Mouse (Mus musculus) hindbrain, embryonic 15.5 days (tissue): ENCODE measurements around the gene Zfp697. TPM values are rescaled to one million over a fixed set of nuclear protein-coding genes. Genes with fewer than 3 reads are reported as not detected.
A peak's percentile ranks its signal among the peaks of the same experiment; 100 is the strongest.
"Not testable (repeated sequence)": the region's sequence is repeated elsewhere in the genome, so short reads cannot be mapped to it uniquely, and the experiment has no call there.

Experiments
- ATAC-seq: fragments of 200-750 bp; cut with Nextera tagmentation; 2 replicates; pipeline ENCODE4 v1.8.0; 2017; ENCODE audit warnings: low read depth, moderate number of reproducible peaks, moderate TSS enrichment; ENCODE audit not compliant: low FRiP score
- H3K27ac ChIP-seq: fragments of 300-500 bp; sonication (generic); replicated peaks from 2 replicates; pipeline ENCODE4 v1.5.1; 2015; ENCODE audit warnings: mild to moderate bottlenecking, inconsistent platforms
- H3K27me3 ChIP-seq: fragments of 300-500 bp; sonication (generic); 2 replicates; pipeline ENCODE4 v1.6.1; 2015; ENCODE audit warnings: control low read depth, inconsistent platforms
- H3K36me3 ChIP-seq: fragments of 300-500 bp; sonication (generic); 2 replicates; pipeline ENCODE4 v1.6.1; 2015; ENCODE audit warnings: control low read depth, inconsistent platforms
- H3K4me1 ChIP-seq: fragments of 300-500 bp; sonication (generic); replicated peaks from 2 replicates; pipeline ENCODE4 v1.6.1; 2015; ENCODE audit warnings: control low read depth, inconsistent platforms
- H3K4me2 ChIP-seq: fragments of 300-500 bp; sonication (generic); 2 replicates; pipeline ENCODE4 v1.6.1; 2015; ENCODE audit warnings: moderate library complexity, mild to moderate bottlenecking, inconsistent platforms
- H3K4me3 ChIP-seq: fragments of 300-500 bp; sonication (generic); 2 replicates; pipeline ENCODE4 v1.5.1; 2015; ENCODE audit warnings: mild to moderate bottlenecking, inconsistent platforms
- H3K9ac ChIP-seq: fragments of 300-500 bp; sonication (generic); 2 replicates; pipeline ENCODE4 v1.6.1; 2015; ENCODE audit warnings: inconsistent platforms
- H3K9me3 ChIP-seq: fragments of 300-500 bp; sonication (generic); 2 replicates; pipeline ENCODE4 v1.6.1; 2016; ENCODE audit warnings: control low read depth, inconsistent platforms
- WGBS: fragments of 180-500 bp; shearing (Covaris S2); methylation state at CpG from one replicate; pipeline ENCODE4 v1.1.7; 2015; 5-methylcytosine and 5-hydroxymethylcytosine counted together
- polyA plus RNA-seq: library from polyadenylated mRNA; unstranded; fragments of >200 nt; fragmentation: Nextera tagmentation; extraction: Ambion mirVana; gene quantifications from 2 replicates; pipeline ENCODE4 v1.2.1, GENCODE M21; 2015

Gene Zfp697
- polyA plus RNA-seq, 1 experiment from 2014 or later = 14.7 TPM

DNA sequence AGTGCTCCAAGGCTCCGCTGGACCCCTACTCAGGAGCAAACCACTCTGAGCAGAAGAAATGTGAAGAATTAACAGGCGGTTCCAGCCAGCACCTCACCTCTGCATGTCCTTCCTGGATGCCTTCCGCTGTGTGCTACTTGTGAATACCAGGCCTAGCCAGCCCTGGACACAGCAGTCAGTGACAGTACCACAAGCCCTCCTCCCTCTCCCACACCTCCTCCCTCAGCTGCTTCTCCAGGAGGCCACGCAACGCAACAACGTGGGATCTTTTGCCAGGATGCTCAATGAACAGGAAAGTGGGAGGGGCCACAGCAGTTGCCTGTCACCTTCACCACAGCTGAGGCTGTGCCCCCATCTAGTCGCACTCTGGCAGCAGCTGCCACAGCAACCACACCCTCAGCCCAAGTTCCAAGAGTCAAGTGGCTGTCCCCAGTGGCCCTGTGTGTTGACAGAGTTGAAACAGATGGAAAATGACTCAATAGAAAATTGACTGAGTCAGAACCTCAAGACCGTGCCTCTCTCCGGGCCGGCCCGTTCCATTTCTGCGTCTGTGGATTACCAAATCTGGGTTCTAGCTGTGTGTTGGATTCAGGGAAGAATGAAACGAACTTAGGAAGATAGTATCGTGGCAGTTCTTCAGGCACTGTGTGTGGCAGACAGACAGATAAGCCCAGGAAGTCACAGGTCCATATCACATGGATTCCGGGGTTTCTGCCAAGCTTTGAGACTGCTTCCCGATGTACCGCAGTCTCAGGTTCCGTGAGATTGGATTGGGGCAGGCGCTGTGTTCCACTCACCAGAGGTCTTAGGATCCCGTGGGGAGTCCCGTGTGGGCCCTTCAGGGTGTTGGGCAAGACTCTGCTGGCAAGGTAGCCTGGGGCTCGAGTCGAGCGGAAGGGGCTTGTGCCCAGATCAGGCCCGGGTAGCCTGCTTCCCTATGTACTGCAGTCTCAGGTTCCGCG lies 28.6 kb downstream of the Zfp697 start:
- ATAC-seq = peak; percentile 40; the same call in 1 of the 2 replicates
- H3K4me2 ChIP-seq, H3K9ac ChIP-seq, H3K27me3 ChIP-seq, H3K4me1 ChIP-seq, H3K36me3 ChIP-seq, H3K9me3 ChIP-seq, H3K4me3 ChIP-seq, H3K27ac ChIP-seq: not testable (repeated sequence)
- 87% methylated on average over 17 of the region's 27 CpGs for WGBS

DNA sequence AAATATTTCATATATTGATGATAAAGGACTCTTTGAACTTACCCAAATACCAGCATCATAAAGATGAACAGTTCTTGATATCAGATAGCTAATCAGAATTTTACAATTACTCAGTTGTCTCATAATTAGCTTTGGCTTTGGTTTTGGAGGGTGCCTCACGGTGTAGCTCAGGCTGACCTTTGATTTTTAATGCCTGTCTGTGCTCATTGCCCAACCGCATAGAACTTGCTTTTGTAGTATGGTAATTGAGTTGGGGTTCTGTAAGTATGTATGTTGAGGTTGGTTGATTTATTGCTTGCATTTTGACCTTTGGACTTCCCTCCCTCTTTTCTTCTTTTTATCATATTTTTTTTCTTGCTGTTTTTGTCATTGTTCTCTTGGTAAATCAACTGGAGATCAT lies 31.5 kb downstream of the Zfp697 start:
- Histone ChIP-seq H3K36me3 (no peaks in the 10 kb centered on the region), H3K27ac (no peak overlapping the region), H3K4me2 (no peak overlapping the region), H3K9me3 (no peaks in the 10 kb centered on the region), H3K4me3 (no peak overlapping the region), H3K27me3 (no peaks in the 10 kb centered on the region), H3K9ac (no peak overlapping the region), H3K4me1 (peaks cover 8% of the 10 kb centered on the region)
- WGBS = 58% methylated on average over 2 of the region's 2 CpGs
- ATAC-seq = no peak

GRCm38 (mm10) chr3:98414296-98414695 lies 32.0 kb downstream of the Zfp697 start:
- 89% methylated on average over 3 of the region's 3 CpGs for WGBS
- no peaks in the 10 kb centered on the region for H3K9me3 ChIP-seq

DNA sequence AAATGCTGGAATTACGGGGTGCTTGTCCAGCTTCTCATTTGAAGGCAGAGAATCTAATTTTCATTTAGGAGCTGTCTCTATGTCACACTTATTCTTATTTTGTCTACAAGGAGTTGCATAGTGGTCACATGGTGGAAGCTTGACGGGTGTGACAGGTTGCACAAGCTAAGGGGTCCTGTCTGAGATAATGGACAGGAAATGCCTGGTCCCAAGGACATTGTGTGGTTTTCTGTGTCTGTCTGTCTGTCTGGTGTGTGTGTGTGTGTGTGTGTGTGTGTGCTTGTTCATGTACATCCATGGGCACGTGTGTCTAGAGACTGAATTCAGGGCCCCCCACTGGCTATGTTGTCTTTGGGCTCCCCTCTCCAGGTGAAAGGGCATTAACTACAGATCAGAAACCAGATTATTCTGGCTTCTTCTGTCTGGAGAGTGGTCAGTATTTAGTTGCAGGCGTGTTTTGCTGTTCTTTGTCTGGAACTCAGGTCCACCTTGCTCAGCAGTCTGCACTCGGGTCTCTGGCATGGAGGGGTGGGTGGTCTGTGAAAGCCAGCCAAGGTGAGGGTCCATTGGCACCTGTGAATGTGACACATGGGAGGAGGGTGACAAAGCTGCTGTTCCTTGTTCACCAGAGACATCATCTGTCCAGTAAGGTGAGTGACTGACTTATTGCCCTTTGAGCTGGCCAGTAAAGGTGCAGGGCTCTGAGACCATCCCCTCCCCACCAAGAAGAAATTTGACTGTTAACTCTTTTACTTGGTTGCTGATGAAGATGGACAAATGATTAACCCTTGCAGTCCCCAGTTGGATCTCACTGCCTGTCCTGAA lies 34.4 kb downstream of the Zfp697 start:
- H3K27ac ChIP-seq = 0 out of 2 replicates have a peak overlapping the region, but pooled peaks have one; percentile 6
- no peaks in the 10 kb centered on the region for H3K36me3 ChIP-seq
- H3K9ac ChIP-seq = no peak overlapping the region
- H3K27me3 ChIP-seq = no peaks in the 10 kb centered on the region
- no peak overlapping the region for H3K4me3 ChIP-seq
- no peak overlapping the region for H3K4me2 ChIP-seq
- peaks cover 8% of the 10 kb centered on the region for H3K4me1 ChIP-seq
- no peaks in the 10 kb centered on the region for H3K9me3 ChIP-seq
- 85% methylated on average over 5 of the region's 5 CpGs for WGBS
- ATAC-seq = peak; percentile 32; the same call in 1 of the 2 replicates

More at GRCm38 (mm10) chr3:98414296-98414695, 32.0 kb downstream of the Zfp697 start:
- no peak overlapping the region for H3K4me3 ChIP-seq
- ATAC-seq = no peak
- no peak overlapping the region for H3K4me2 ChIP-seq
- no peak overlapping the region for H3K27ac ChIP-seq
- H3K36me3 ChIP-seq = no peaks in the 10 kb centered on the region
- H3K9ac ChIP-seq = no peak overlapping the region
- H3K27me3 ChIP-seq = no peaks in the 10 kb centered on the region
- peaks cover 8% of the 10 kb centered on the region for H3K4me1 ChIP-seq

- 49% methylated on average over 4 of the region's 4 CpGs for WGBS
- H3K9ac ChIP-seq = no peak overlapping the region
- H3K4me3 ChIP-seq = no peak overlapping the region
- no peak overlapping the region for H3K4me2 ChIP-seq
- H3K27me3 ChIP-seq = no peaks in the 10 kb centered on the region
- H3K36me3 ChIP-seq = no peaks in the 10 kb centered on the region
- H3K9me3 ChIP-seq = no peaks in the 10 kb centered on the region
- peaks cover 8% of the 10 kb centered on the region for H3K4me1 ChIP-seq
- no peak overlapping the region for H3K27ac ChIP-seq
- peak; percentile 79 for ATAC-seq
Measured at GRCm38 (mm10) chr3:98417328-98417727, 35.1 kb downstream of the Zfp697 start.

DNA sequence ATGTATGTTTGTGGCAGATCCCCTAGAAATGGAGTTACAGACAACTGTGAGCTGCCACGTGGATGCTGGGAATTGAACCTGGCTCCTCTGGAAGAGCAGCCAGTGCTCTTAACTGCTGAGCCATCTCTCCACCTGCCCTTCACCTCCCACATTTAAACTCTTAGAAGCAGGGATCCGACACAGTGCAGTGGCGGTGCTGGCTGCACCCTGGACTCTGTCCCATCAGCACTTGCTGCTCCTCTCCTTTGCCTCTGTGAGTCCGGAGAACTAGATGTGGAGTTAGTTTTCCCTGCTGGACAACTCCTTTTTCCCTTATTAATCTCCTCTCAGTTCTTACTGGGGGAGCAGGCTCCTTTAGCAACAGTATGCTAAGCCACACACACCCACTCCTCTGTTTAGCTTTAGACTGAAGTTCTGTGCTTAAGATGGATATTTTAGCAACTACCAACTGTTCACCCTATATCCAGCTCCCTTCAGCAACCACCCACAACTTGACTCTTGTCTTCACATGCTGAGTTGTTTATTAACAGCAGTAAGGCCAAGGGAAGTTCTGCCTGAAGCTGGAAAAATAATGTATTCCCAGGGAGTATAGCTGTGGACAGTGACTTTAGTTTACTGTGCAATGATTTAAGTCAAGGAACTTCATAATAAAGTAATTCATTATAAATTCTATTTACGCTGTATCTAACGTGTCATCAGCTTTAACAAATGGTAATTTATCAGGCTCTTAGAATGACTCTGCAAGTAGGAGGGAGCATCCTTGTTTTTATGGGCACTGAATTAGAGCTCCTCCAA lies 36.9 kb downstream of the Zfp697 start:
- ATAC-seq = no peak
- 67% methylated on average over 6 of the region's 6 CpGs for WGBS
- no peak overlapping the region for H3K9ac ChIP-seq
- H3K27ac ChIP-seq = no peak overlapping the region
- H3K4me1 ChIP-seq = peaks cover 8% of the 10 kb centered on the region
- no peak overlapping the region for H3K4me3 ChIP-seq
- no peak overlapping the region for H3K4me2 ChIP-seq
- no peaks in the 10 kb centered on the region for H3K36me3 ChIP-seq
- no peaks in the 10 kb centered on the region for H3K27me3 ChIP-seq
- no peaks in the 10 kb centered on the region for H3K9me3 ChIP-seq

DNA sequence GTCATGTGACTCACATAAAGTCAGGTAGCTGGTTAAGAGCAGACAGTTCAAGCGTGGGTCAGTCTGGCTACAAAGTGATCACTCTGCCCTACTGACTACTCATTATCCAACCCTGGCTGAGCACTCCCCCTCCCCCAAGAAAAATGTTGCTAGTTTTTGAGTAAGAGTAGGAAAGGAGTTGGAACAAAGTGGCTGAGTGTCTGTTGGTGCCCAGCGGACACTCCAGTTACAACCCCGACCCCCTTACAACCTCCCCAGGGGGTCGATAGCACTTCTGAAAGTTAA lies 37.5 kb downstream of the Zfp697 start:
- Histone ChIP-seq H3K4me3 (no peak overlapping the region), H3K27me3 (no peaks in the 10 kb centered on the region), H3K9ac (no peak overlapping the region), H3K36me3 (no peaks in the 10 kb centered on the region), H3K9me3 (no peaks in the 10 kb centered on the region), H3K27ac (no peak overlapping the region), H3K4me2 (no peak overlapping the region), H3K4me1 (peaks cover 8% of the 10 kb centered on the region)
- WGBS = 51% methylated on average over 4 of the region's 4 CpGs
- ATAC-seq = no peak

DNA sequence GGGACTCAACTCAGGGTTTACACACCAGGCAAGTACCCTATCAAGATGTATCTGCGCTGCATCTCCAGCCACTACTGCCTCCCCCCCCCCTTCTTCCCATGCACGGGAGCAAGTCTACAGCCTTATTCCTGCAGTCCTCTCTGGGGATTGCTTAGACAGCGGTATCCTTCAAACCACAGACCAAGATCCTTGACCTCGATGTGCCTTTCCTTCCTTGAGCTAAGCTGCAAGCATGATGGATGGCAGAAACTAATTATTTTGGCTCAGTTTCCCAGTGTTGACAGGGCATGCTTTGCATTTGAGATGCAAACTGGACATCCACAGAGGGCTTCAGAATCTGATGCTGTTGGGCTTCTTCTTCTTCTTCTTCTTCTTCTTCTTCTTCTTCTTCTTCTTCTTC lies 40.7 kb downstream of the Zfp697 start:
- Histone ChIP-seq H3K9ac (no peak overlapping the region), H3K4me3 (no peak overlapping the region), H3K4me1 (peaks cover 14% of the 10 kb centered on the region), H3K36me3 (0 out of 2 replicates have a peak, but pooled peaks cover 4% of the 10 kb centered on the region), H3K4me2 (no peak overlapping the region), H3K27ac (no peak overlapping the region), H3K27me3 (peaks cover 9% of the 10 kb centered on the region), H3K9me3 (no peaks in the 10 kb centered on the region)
- WGBS = 85% methylated on average over 4 of the region's 4 CpGs
- no peak for ATAC-seq

- H3K4me1 ChIP-seq = peaks cover 26% of the 10 kb centered on the region
- H3K9me3 ChIP-seq = no peaks in the 10 kb centered on the region
- peak overlapping the region; percentile 80 for H3K4me2 ChIP-seq
- no peak overlapping the region for H3K27ac ChIP-seq
- 0 out of 2 replicates have a peak overlapping the region, but pooled peaks have one; percentile 49 for H3K9ac ChIP-seq
- H3K36me3 ChIP-seq = 0 out of 2 replicates have a peak, but pooled peaks cover 4% of the 10 kb centered on the region
- WGBS = 48% methylated on average over 5 of the region's 5 CpGs
- peak overlapping the region; percentile 56 for H3K4me3 ChIP-seq
- peaks cover 9% of the 10 kb centered on the region for H3K27me3 ChIP-seq
- ATAC-seq = no peak
Measured at GRCm38 (mm10) chr3:98426749-98427148, 44.5 kb downstream of the Zfp697 start.

DNA sequence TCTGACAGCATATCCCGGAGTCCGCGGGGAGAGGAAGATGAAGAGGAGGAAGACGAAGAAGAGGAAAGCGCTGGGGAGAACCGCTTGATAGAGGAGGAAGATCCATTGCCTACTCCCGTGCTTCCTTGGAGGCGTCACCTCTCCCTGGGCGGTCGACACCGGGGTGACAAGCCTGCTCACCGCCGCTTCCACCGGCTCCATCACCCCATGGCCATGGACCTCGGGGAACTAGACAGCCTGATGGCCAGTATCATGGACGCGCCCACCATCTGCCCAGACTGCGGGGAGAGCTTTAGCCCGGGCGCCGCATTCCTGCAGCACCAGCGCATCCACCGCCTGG lies 45.0 kb downstream of the Zfp697 start:
- Histone ChIP-seq H3K4me3 (peak overlapping the region; percentile 56), H3K9me3 (no peaks in the 10 kb centered on the region), H3K36me3 (0 out of 2 replicates have a peak, but pooled peaks cover 4% of the 10 kb centered on the region), H3K4me1 (peaks cover 26% of the 10 kb centered on the region), H3K9ac (peak overlapping the region; percentile 49), H3K27me3 (peaks cover 9% of the 10 kb centered on the region), H3K27ac (no peak overlapping the region), H3K4me2 (peak overlapping the region; percentile 80)
- no peak; the same call in 1 of the 2 replicates for ATAC-seq
- WGBS = 5% methylated on average over 23 of the region's 23 CpGs

DNA sequence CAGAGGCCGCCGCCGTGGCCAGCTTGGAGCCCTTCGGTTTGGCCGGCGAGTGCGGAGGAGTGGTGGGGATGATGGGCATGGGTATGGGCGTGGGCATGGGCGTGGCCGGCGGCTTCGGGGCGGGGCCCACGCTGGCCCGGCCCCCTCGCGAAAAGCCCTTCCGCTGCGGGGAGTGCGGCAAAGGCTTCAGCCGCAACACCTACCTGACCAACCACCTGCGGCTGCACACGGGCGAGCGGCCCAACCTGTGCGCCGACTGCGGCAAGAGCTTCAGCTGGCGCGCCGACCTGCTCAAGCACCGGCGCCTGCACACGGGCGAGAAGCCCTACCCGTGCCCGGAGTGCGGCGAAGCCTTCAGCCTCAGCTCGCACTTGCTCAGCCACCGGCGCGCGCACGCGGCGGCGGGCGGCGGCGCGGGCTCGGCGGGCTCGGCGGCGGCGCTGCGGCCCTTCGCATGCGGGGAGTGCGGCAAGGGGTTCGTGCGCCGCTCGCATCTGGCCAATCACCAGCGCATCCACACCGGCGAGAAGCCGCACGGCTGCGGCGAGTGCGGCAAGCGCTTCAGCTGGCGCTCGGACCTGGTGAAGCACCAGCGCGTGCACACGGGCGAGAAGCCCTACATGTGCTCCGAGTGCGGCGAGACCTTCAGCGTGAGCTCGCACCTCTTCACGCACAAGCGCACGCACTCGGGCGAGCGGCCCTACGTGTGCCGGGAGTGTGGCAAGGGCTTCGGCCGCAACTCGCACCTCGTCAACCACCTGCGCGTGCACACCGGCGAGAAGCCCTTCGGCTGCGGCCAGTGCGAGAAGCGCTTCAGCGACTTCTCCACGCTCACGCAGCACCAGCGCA lies 45.6 kb downstream of the Zfp697 start:
- peak; percentile 94 for ATAC-seq
- H3K9me3 ChIP-seq = no peaks in the 10 kb centered on the region
- H3K27ac ChIP-seq = peak overlapping the region; percentile 47; the same call in 1 of the 2 replicates
- peak overlapping the region; percentile 49 for H3K9ac ChIP-seq
- H3K36me3 ChIP-seq = 0 out of 2 replicates have a peak, but pooled peaks cover 4% of the 10 kb centered on the region
- peak overlapping the region; percentile 56 for H3K4me3 ChIP-seq
- peaks cover 9% of the 10 kb centered on the region for H3K27me3 ChIP-seq
- H3K4me2 ChIP-seq = peak overlapping the region; percentile 80
- peaks cover 26% of the 10 kb centered on the region for H3K4me1 ChIP-seq
- WGBS = 1% methylated on average over 109 of the region's 110 CpGs
